Mouse (Mus musculus) layer of hippocampus, adult 2 months (tissue): ENCODE data around the gene Mrpl45. TPM values are rescaled to one million over a fixed set of nuclear protein-coding genes. Genes with fewer than 3 reads are reported as not detected.

Source experiments
- DNase-seq, 2 experiments: peaks; one replicate each; pipeline ENCODE4 v3.0.0; 2022; ENCODE audit warnings: low spot score in 2 of 2
- H3K27ac ChIP-seq: fragments of 200-600 bp; 2 replicates; pipeline ENCODE4 v1.8.1; 2022
- H3K4me3 ChIP-seq: fragments of 200-600 bp; 2 replicates; pipeline ENCODE4 v1.8.1; 2022; ENCODE audit warnings: mild to moderate bottlenecking
- CTCF ChIP-seq: fragments of 200-600 bp; conservative IDR thresholded peaks from 2 replicates; pipeline ENCODE4 v1.8.1; 2022; ENCODE audit warnings: antibody characterized with exemption, mild to moderate bottlenecking, moderate library complexity
- total RNA-seq, 2 experiments: library from RNA; stranded (reverse); gene quantifications; 2 replicates each; pipeline ENCODE4 v1.2.3; 2021

Gene Mrpl45
- total RNA-seq, 2 experiments from 2014 or later, result 24.9 to 30.3 TPM

- peak; percentile 50 to 72 for DNase-seq
- H3K27ac ChIP-seq, result peak within 1 kb of the TSS; percentile 99
- no peak for TF ChIP-seq CTCF
- H3K4me3 ChIP-seq, result peak within 1 kb of the TSS; percentile 96
Measured at GRCm38 (mm10) chr11:97280216-97280861, 35.2 kb upstream of the Mrpl45 start, which contains the start of gene Npepps. Npepps (minus strand) TSS chr11:97280638.

DNA sequence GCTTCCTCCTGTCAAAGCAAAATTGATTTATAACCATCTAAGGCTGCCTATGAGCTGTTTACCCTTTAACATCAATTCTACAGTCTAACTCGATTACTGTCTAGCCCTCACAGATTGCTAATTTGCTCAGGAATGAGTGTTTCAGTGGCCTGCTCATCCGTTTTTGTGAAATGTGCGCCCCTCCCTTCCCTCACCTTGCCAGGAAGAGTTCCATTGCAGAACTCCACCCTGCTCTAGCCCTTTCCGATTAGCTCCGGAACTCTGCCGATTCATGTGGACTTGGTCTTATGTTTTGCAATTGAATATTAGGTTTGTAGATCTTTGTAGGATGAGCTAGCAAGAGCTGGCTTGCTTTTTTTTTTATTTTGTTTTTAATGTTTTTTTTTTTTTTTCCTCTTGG lies 33.3 kb upstream of the Mrpl45 start:
- Histone ChIP-seq H3K4me3 (no peak overlapping the region), H3K27ac (no peak overlapping the region)
- DNase-seq, result no peak
- no peak for TF ChIP-seq CTCF

DNA sequence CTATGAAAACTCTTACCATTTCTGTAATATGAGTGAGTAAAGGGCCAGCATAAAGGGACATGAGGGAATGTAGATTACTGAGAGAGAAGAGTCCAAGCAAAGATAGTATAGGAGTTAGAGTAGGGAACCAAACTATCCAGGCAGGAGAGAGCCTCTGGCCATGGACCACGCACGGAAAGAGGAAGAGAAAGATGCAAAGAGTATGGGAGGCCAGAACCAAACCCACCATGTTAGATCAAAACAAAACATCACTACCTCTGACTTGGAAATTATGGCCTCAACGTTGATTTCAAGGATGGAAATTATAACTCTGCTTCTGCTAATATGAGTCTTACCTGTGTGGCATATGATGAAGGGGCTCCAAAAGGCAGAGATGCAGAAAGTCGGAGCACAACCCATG lies 30.7 kb upstream of the Mrpl45 start:
- Histone ChIP-seq H3K27ac (no peak overlapping the region), H3K4me3 (no peak overlapping the region)
- DNase-seq, result no peak
- no peak for TF ChIP-seq CTCF

- Histone ChIP-seq H3K27ac (no peak overlapping the region), H3K4me3 (no peak overlapping the region)
- no peak for DNase-seq
- no peak for TF ChIP-seq CTCF
Measured at GRCm38 (mm10) chr11:97285852-97286775, 29.4 kb upstream of the Mrpl45 start.

- no peak for TF ChIP-seq CTCF
- H3K4me3 ChIP-seq, result no peak overlapping the region
- DNase-seq, result no peak
Measured at GRCm38 (mm10) chr11:97286973-97287372, 28.5 kb upstream of the Mrpl45 start.

GRCm38 (mm10) chr11:97287643-97288042 lies 27.9 kb upstream of the Mrpl45 start:
- DNase-seq, result no peak
- no peak for TF ChIP-seq CTCF
- Histone ChIP-seq H3K27ac (no peak overlapping the region), H3K4me3 (no peak overlapping the region)

More at GRCm38 (mm10) chr11:97286973-97287372, 28.5 kb upstream of the Mrpl45 start:
- no peak overlapping the region for H3K27ac ChIP-seq

- no peak for TF ChIP-seq CTCF
- Histone ChIP-seq H3K4me3 (no peak overlapping the region), H3K27ac (peak overlapping the region; percentile 91)
- peak; percentile 61 to 72 for DNase-seq
Measured at GRCm38 (mm10) chr11:97289276-97290230, 26.0 kb upstream of the Mrpl45 start.

GRCm38 (mm10) chr11:97292731-97293130 lies 22.8 kb upstream of the Mrpl45 start:
- TF ChIP-seq CTCF, result no peak
- Histone ChIP-seq H3K4me3 (no peak overlapping the region), H3K27ac (no peak overlapping the region)
- DNase-seq, result no peak

DNA sequence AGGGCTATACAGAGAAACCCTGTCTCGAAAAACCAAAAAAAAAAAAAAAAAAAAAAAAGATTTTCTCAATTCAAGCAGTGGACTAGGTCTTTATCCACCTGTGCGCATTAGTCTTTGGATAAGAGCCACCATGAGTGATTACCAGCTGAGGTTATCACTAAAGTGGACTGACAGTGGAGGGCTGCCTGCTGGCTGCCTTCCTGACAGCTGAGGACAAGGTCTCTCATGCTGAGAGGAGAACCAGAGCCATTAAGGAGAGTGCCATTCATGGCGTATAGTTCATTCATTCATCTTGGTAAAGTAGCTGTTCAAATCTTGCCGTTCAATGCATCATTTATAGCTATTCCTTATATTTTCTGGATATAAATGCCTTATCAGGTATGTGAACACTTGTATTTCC lies 19.0 kb upstream of the Mrpl45 start:
- DNase-seq, result no peak
- Histone ChIP-seq H3K27ac (no peak overlapping the region), H3K4me3 (no peak overlapping the region)
- no peak for TF ChIP-seq CTCF

DNA sequence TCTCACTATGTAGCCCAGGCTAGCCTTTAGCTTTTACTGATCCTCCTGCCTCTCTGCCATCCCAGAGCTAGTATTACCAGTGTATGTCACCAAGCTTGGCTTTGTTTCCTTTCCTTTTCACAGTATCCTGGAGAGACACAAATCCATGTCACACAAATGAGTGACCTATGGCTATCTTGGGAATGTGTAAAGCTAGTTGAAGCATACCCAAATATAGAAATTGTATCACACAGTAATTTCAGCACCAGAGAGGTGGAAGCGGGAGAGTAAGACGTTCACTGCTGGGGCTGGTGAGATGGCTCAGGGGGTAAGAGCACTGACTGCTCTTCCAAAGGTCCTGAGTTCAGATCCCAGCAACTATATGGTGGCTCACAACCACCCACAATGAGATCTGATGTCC lies 15.6 kb upstream of the Mrpl45 start:
- Histone ChIP-seq H3K27ac (no peak overlapping the region), H3K4me3 (no peak overlapping the region)
- no peak for DNase-seq
- TF ChIP-seq CTCF, result no peak

GRCm38 (mm10) chr11:97301406-97301805 lies 14.1 kb upstream of the Mrpl45 start:
- DNase-seq, result no peak
- H3K27ac ChIP-seq, result peak overlapping the region; percentile 73; the same call in 1 of the 2 replicates
- no peak for TF ChIP-seq CTCF
- H3K4me3 ChIP-seq, result no peak overlapping the region

DNA sequence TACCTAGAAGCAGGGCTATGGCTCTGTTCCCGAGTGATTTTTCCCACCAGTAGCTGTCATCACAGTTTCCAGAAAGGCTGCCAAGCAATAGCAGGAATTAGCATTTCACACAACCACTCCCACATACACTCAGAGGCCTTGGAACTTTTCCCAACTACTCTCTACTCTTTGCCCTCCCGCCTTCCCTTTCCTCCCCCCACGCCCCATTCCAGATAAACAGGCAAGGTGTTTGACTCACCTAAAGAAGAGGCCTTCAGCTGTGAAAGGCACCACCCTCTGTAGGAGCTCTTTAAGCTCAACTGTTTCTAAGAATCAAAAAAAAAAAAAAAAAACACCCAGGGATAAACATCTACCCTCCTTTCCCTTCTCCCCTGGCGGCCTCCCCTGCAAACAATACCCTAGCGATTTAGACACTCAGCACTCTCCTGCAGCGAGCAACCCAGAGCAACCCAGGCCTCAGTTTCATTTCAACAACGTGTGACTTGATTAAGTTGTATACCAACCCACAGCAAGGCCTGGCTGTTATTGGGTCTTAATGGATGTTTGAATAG lies 13.2 kb upstream of the Mrpl45 start:
- DNase-seq, result peak; percentile 46 to 65
- Histone ChIP-seq H3K27ac (peak overlapping the region; percentile 73), H3K4me3 (no peak overlapping the region)
- peak; percentile 17; the same call in 1 of the 2 replicates for TF ChIP-seq CTCF

- no peak for TF ChIP-seq CTCF
- Histone ChIP-seq H3K4me3 (no peak overlapping the region), H3K27ac (no peak overlapping the region)
- DNase-seq, result no peak
Measured at GRCm38 (mm10) chr11:97304631-97305030, 10.9 kb upstream of the Mrpl45 start.
